Mouse (Mus musculus) ES-Bruce4 (cell line): Measurements from ENCODE around the gene Draxin.
"Not testable (repeated sequence)": the region's sequence is repeated elsewhere in the genome, so short reads cannot be mapped to it uniquely, and the experiment has no call there.

Source experiments
- CTCF ChIP-seq: IDR thresholded peaks from one replicate; pipeline ENCODE4 v1.8.1; 2011; ENCODE audit warnings: low read depth, low read length
- POLR2A ChIP-seq: IDR thresholded peaks from one replicate; pipeline ENCODE4 v1.8.1; 2011; ENCODE audit warnings: low read length; ENCODE audit not compliant: insufficient read depth

- TF ChIP-seq CTCF, POLR2A: not testable (repeated sequence)
Measured at GRCm38 (mm10) chr4:148050396-148050914, 80.0 kb downstream of the Draxin start.
